Mouse (Mus musculus): ENCODE results near the gene Slc22a18.

DNA sequence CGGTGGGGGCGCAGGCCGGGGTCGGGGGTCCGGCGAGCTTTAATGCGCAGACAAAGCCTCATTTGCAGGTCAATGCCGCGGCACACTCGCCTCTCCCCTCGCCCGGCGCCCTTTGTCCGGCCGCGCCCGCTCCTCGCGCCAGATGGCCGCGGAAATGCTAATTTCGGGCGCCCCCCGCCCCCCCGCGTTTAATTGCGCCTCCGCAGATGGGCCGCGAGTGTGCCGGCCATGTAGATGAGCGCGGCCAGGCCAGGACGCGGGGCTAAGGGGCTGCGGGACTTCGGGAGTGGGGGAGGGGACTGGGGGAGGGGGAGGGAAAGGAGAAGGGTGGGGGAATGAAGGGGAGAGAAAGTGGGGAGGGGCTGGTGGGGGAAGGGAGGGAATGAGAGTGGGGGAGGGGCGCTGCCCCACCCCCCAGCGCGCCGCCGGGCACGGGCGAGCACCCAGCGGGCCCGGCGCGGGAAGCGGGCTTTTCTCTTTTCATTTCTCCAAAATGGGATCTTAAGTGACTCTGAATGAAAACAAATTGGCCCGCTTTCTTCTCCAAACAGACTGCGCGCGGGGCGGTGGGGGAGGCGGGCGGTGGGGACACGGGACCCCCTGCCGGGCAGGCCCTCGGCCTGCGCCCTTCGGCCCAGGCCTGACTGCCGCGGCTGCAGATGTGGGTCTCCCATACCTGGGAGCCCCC, 35.5 kb upstream of the Slc22a18 start:
- TF ChIP-seq POLR2A (IDR thresholded peaks at IDR 0.05; ENCODE audit: borderline replicate concordance, control insufficient read depth, low read depth, low read length) (no peak), CTCF (IDR thresholded peaks at IDR 0.05; ENCODE audit: control insufficient read depth, insufficient read depth, low read length) (no peak)
